ENCODE assay signal across 1 mouse cellular context in genomic region chr5:143236036-143236435, GRCm38 (mm10).
TF ChIP-seq lines count a peak whose summit lies in the region.

No protein-coding gene starts in this region.

TF ChIP-seq in CH12.LX, 34 proteins besides CTCF, POLR2A, EP300 and RAD21:
- TF ChIP-seq MEF2A (IDR thresholded peaks at IDR 0.05; ENCODE audit: borderline replicate concordance, low read depth, low read length) (no peak), RCOR1 (conservative IDR thresholded peaks at IDR 0.05; ENCODE audit: low read depth, low read length) (no peak), GABPA (IDR thresholded peaks at IDR 0.05; ENCODE audit: insufficient replicate concordance, low read depth, low read length) (no peak), USF2 (conservative IDR thresholded peaks at IDR 0.05; ENCODE audit: low read depth, low read length) (no peak), E2F4 (IDR thresholded peaks at IDR 0.05; ENCODE audit: insufficient replicate concordance, low read depth, low read length) (no peak), BHLHE40 (IDR thresholded peaks at IDR 0.05; ENCODE audit: low read depth, low read length) (no peak), MYC (IDR thresholded peaks at IDR 0.05; ENCODE audit: low read depth, low read length) (no peak), MAFK (IDR thresholded peaks at IDR 0.05; ENCODE audit: insufficient replicate concordance, low read length) (no peak), SMC3 (IDR thresholded peaks at IDR 0.05; ENCODE audit: low read depth, low read length) (no peak), USF1 (IDR thresholded peaks at IDR 0.05; ENCODE audit: low read depth, low read length) (no peak), KAT2A (IDR thresholded peaks at IDR 0.05; ENCODE audit: insufficient replicate concordance, low read length) (no peak), MXI1 (IDR thresholded peaks at IDR 0.05; ENCODE audit: low read depth, low read length) (no peak), JUND (conservative IDR thresholded peaks at IDR 0.05; ENCODE audit: low read depth, low read length) (no peak), IRF4 (IDR thresholded peaks at IDR 0.05; ENCODE audit: low read depth, low read length) (no peak), ZKSCAN1 (IDR thresholded peaks at IDR 0.05; ENCODE audit: borderline replicate concordance, low read depth, low read length) (no peak)
TF ChIP-seq in CH12.LX: peak in this region for 0.
